Mouse (Mus musculus) erythroblast, embryonic 14.5 days (primary cell): ENCODE measurements at regions not wholly inside any gene's neighbourhood (a gene's known extent, or its start where the extent isn't known, plus 50 kb on each side); places are given as distances from the start of the nearest gene placed in this dataset.

Experiments used
- H3K27me3 ChIP-seq: 2 replicates; pipeline ENCODE4 v1.6.1; 2012; ENCODE audit warnings: inconsistent platforms; ENCODE audit not compliant: control insufficient read depth
- H3K36me3 ChIP-seq: 2 replicates; pipeline ENCODE4 v1.6.1; 2012; ENCODE audit warnings: mild to moderate bottlenecking, inconsistent platforms; ENCODE audit not compliant: control insufficient read depth
- H3K4me1 ChIP-seq: 2 replicates; pipeline ENCODE4 v1.6.1; 2012; ENCODE audit warnings: inconsistent platforms; ENCODE audit not compliant: control insufficient read depth
- H3K4me3 ChIP-seq: replicated peaks from 2 replicates; pipeline ENCODE3; 2012; ENCODE audit warnings: moderate library complexity, mild to moderate bottlenecking, inconsistent platforms
- H3K9me3 ChIP-seq: 2 replicates; pipeline ENCODE4 v1.6.1; 2012; ENCODE audit warnings: low read length, inconsistent platforms, mixed read lengths; ENCODE audit not compliant: control insufficient read depth
- GATA1 ChIP-seq: IDR thresholded peaks from 2 replicates; pipeline ENCODE4 v1.6.1; 2012; ENCODE audit warnings: low read length, inconsistent platforms, mixed read lengths
- TAL1 ChIP-seq: IDR thresholded peaks from 3 replicates; pipeline ENCODE4 v1.6.1; 2012; ENCODE audit warnings: low read length, inconsistent platforms, mixed read lengths

DNA sequence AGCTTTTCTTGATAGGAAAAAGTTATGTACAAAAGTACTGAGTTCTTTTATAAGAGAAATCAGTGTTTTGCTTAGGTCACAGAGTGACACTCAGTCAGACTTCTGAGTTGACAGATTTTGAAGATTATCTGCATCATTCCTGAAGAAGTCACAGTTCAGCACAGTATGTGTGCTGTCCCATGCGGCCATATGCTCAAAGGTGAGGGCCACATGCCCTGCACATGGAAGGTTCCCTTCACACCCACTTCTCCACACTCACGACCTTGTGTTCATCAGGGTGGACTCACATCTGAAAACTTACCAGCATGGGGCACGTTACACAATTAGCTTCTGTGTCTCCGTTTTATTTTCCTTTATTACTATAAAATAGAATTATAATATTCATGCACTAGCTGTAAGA is 277.2 kb upstream of the Nt5e start:
- H3K36me3 ChIP-seq, result no peaks in the 10 kb centered on the region
- no peaks in the 10 kb centered on the region for H3K27me3 ChIP-seq
- no peak overlapping the region for H3K4me3 ChIP-seq
- H3K4me1 ChIP-seq, result no peaks in the 10 kb centered on the region
- peaks cover 4% of the 10 kb centered on the region for H3K9me3 ChIP-seq
- no peak for TF ChIP-seq TAL1
- TF ChIP-seq GATA1, result no peak

DNA sequence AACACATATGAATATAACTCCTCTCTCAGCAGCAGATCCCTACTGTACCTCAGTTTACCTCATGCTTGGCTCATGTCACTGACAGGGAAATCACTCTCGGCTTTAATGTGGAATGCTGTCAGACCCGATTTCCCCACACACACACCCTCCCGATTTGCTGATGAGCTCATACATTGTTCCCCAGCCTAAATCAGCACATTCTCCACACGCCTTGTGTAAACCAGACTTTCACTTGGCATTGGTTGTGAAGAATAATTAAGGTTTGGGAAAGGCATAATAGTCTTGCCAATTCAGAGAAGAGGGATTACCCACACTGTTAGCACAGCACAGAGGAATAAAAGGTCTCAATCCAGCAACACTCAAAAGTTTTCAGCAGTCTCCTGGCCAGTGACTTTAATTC is 268.4 kb upstream of the Nt5e start:
- no peak overlapping the region for H3K4me3 ChIP-seq
- TF ChIP-seq GATA1 (no peak), TAL1 (no peak)
- no peaks in the 10 kb centered on the region for H3K27me3 ChIP-seq
- H3K9me3 ChIP-seq, result peaks cover 2% of the 10 kb centered on the region; the same call in 1 of the 2 replicates
- no peaks in the 10 kb centered on the region for H3K4me1 ChIP-seq
- H3K36me3 ChIP-seq, result no peaks in the 10 kb centered on the region

DNA sequence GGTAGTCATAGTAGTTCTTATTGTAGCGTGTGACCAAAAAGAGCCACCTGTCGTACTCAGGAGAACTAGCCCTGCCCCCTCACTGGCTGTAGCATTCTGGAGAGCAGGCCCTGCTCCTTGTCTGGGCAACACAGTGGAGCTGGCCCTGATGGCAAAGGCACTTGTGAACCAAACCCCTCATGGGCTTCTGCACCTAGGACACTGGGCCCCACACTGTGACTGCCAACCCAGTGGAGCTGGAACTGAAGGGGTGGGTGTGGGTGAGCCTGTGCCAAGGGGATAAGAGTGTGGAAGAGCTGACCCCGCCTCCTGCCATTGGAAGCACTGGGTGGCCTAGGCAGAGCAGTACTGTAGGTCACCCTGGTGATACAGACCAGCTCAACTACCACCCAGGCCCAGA is 268.0 kb upstream of the Nt5e start:
- peaks cover 2% of the 10 kb centered on the region; the same call in 1 of the 2 replicates for H3K9me3 ChIP-seq
- no peak overlapping the region for H3K4me3 ChIP-seq
- TF ChIP-seq TAL1 (no peak), GATA1 (no peak)
- no peaks in the 10 kb centered on the region for H3K36me3 ChIP-seq
- no peaks in the 10 kb centered on the region for H3K27me3 ChIP-seq
- no peaks in the 10 kb centered on the region for H3K4me1 ChIP-seq

DNA sequence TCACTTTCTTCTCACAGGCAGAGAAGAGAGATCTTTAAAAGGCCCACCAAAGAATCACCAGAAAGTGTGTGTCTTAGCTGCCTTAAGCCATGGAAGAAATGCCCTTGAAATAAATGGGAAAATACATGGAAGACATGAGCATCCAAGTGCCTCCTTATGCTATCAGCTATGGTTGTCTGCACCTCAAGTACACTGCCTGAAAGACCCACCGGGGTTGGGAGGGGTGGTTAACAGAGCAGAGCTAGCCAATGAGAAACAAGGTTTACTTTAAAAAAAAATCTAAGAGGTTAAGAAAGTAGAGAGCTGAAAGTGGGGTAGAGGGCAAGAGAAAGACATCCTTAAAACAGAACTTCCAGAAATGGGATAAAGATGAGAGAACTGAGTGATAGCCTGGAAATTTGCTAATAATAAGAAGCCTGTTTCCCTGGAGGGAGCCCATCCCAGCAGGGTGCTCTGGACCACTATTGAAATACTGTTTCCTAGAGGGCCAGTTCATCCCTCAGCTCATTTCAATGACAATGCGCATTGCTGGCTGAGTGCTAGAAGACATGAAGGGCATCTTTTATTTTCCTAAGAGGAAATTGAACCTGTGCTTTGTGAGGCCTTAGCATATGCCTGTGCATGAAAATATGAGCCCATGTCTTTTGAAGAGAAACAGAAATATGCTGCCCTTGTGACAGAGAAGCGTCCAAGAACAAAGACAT is 262.9 kb upstream of the Nt5e start:
- TF ChIP-seq GATA1, result no peak
- TF ChIP-seq TAL1, result no peak

DNA sequence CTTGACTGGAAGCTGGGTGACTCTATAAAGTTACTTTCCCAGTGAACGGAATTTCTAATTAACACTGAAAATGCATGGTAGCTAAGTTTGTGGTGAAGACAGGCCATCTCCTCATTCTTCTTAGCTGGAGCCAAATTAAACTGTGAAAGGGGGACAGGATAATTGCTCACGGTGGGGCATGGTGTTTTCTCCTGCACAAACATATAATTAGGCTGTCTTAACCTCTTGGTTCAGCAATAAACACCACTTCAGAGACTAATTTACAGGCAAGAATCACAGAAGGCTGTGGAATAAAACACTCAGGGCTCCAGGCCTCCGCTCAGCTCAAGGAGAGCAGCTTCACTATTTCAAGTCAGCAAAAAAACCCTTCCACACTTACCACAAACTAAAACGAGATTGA is 261.9 kb upstream of the Nt5e start:
- Histone ChIP-seq H3K9me3 (peaks cover 4% of the 10 kb centered on the region), H3K36me3 (no peaks in the 10 kb centered on the region), H3K4me3 (no peak overlapping the region), H3K27me3 (no peaks in the 10 kb centered on the region), H3K4me1 (no peaks in the 10 kb centered on the region)
- TF ChIP-seq GATA1 (no peak), TAL1 (no peak)

More for the DNA sequence above, 262.9 kb upstream of the Nt5e start:
- no peaks in the 10 kb centered on the region for H3K27me3 ChIP-seq
- H3K9me3 ChIP-seq, result peaks cover 2% of the 10 kb centered on the region
- no peak overlapping the region for H3K4me3 ChIP-seq
- no peaks in the 10 kb centered on the region for H3K4me1 ChIP-seq
- H3K36me3 ChIP-seq, result no peaks in the 10 kb centered on the region

DNA sequence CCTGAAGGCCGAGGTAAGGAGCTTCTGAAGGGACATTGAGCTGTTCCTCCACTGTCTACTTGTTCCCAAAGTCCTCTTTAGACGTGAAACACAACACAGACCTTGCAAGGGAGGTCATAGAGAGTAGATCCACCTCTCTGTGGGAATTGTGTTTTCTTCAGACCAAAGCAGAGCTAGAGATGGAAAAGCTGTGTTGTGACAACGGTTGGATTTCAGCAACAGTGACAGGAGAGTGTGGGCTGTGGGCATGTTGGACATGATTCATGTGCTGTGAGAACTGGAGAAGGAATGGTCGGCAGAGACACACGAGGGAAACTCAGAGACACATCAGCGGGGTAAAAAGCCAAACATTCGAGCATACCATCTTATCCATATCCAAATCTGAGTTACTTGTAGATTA is 261.2 kb upstream of the Nt5e start:
- Histone ChIP-seq H3K9me3 (peaks cover 4% of the 10 kb centered on the region), H3K4me3 (no peak overlapping the region), H3K4me1 (no peaks in the 10 kb centered on the region), H3K36me3 (no peaks in the 10 kb centered on the region), H3K27me3 (no peaks in the 10 kb centered on the region)
- TF ChIP-seq TAL1 (no peak), GATA1 (no peak)

DNA sequence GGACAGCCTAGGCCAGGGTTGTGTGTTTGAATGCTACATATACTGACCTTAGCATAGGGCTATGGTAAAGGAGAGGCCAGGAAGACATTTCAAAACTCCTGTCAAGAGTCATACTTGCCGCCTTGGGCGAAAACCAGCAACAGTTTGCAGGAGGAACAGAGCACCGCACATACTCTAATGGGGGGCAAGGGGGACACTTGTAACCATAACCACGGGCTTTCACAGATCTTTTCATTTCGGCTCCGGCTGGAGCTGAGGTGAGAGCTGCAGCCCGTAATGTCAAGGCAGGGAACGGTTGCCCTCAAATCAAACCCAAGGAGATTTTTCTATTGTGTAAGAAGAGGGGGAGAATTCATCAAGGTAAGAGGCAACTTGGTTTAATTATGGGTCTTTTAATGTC is 258.7 kb upstream of the Nt5e start:
- TF ChIP-seq TAL1 (no peak), GATA1 (no peak)
- Histone ChIP-seq H3K4me1 (no peaks in the 10 kb centered on the region), H3K9me3 (peaks cover 4% of the 10 kb centered on the region), H3K4me3 (no peak overlapping the region), H3K27me3 (no peaks in the 10 kb centered on the region), H3K36me3 (no peaks in the 10 kb centered on the region)

DNA sequence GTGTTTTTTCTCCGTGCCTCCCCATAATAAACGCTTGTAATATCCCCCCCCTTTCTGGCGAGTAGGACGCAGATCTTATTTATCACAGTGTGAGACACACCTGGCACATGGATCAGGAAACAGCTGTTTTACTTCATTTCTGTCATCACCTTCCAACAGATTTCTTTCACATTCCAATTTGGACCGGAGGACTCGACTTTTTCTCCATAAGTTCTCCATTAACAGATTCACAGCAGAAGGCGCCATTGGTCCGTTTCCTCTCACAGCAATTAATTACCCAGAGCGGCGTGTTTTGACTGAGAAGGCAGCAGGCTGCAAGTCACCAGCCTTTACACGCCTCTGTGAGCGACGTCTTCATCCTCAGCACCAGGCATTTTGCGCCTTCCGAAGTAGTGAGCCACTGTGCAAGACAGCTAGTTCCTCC is 258.1 kb upstream of the Nt5e start:
- Histone ChIP-seq H3K27me3 (no peaks in the 10 kb centered on the region), H3K9me3 (peaks cover 4% of the 10 kb centered on the region), H3K4me1 (no peaks in the 10 kb centered on the region), H3K4me3 (no peak overlapping the region), H3K36me3 (no peaks in the 10 kb centered on the region)
- TF ChIP-seq TAL1 (no peak), GATA1 (no peak)

DNA sequence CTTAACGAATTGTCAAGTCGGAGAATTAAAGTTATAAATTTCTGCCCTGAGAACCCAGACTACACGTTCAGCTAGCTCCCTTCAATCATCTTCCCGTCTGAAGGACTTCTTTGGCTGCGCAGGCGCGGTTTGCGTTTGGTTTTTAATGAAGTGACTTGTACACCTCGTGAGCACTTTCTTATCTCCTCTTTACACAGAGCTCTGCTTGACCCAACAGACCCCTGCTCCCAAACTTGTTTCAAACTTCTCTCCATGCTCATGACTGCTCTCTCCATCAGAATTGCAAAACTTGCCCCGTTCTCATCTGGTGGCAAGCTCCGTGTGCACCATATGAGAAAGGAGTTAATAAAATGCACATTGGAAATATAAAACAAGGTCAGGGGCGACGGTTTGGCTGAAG is 257.2 kb upstream of the Nt5e start:
- TF ChIP-seq GATA1, result no peak
- no peak for TF ChIP-seq TAL1
- H3K27me3 ChIP-seq, result no peaks in the 10 kb centered on the region
- no peaks in the 10 kb centered on the region for H3K36me3 ChIP-seq
- peaks cover 4% of the 10 kb centered on the region for H3K9me3 ChIP-seq
- no peak overlapping the region for H3K4me3 ChIP-seq
- H3K4me1 ChIP-seq, result no peaks in the 10 kb centered on the region

DNA sequence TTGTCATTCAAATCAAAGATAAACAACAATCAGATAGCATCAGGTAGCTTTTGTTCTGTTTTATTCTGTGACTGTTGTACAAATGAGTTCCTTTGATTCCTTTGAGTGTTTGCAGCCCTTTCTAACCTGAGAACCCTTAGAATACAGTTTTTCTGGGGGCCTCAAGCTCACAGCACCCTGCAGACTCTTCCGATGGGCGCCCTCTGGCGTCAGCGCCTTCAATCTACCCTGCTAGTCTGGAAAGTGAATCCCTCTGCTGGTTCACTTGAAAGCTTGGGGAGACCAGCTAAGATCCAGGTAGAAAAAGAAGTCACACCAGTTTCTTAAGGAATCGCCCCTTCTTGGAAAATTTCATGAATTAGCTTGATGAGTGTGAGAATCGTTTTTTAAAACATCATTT is 253.8 kb upstream of the Nt5e start:
- Histone ChIP-seq H3K27me3 (no peaks in the 10 kb centered on the region), H3K4me3 (no peak overlapping the region), H3K9me3 (peaks cover 4% of the 10 kb centered on the region), H3K4me1 (no peaks in the 10 kb centered on the region), H3K36me3 (no peaks in the 10 kb centered on the region)
- TF ChIP-seq TAL1, result no peak
- no peak for TF ChIP-seq GATA1
